Mouse (Mus musculus) cerebellum, adult 2 months (tissue): ENCODE results near the gene Nova2.

ENCODE experiments used
- CTCF ChIP-seq: fragments of 200-500 bp; IDR thresholded peaks from 2 replicates; pipeline ENCODE4 v1.5.1; 2011; ENCODE audit warnings: low read depth, mild to moderate bottlenecking, control low read depth, low read length, moderate library complexity, borderline replicate concordance; ENCODE audit not compliant: insufficient read depth
- POLR2A ChIP-seq: fragments of 200-500 bp; IDR thresholded peaks from 2 replicates; pipeline ENCODE4 v1.6.1; 2011; ENCODE audit warnings: low read length, control low read depth, borderline replicate concordance; ENCODE audit not compliant: insufficient read depth

- TF ChIP-seq CTCF (no peak), POLR2A (no peak)
Measured at GRCm38 (mm10) chr7:18884745-18885422, 40.8 kb upstream of the Nova2 start.
